Mouse (Mus musculus) T-helper 2 cell (primary cell): ENCODE results near the gene Fads2.

Experiments
- in situ Hi-C: fragments of 300-600 bp; cut with MboI, MseI; formaldehyde crosslinking; loops from one replicate; pipeline ENCODE4 v1.15.1; 2025; ENCODE audit warnings: high pct_unique_total_duplicates

Gene Fads2

GRCm38 (mm10) chr19:10015442-10015841, 86.1 kb downstream of the Fads2 start:
- in situ Hi-C loops = no loop called here

- in situ Hi-C loops = no loop called here
Observed at GRCm38 (mm10) chr19:10014824-10015223, 86.7 kb downstream of the Fads2 start.

- in situ Hi-C loops = no loop called here
Observed at GRCm38 (mm10) chr19:10013913-10014312, 87.6 kb downstream of the Fads2 start.

- in situ Hi-C loops = no loop called here
Observed at GRCm38 (mm10) chr19:10013348-10013747, 88.2 kb downstream of the Fads2 start.

- in situ Hi-C loops = no loop called here
Observed at GRCm38 (mm10) chr19:10012827-10013278, 88.7 kb downstream of the Fads2 start.
